Comparison of ENCODE assay signal across 8 mouse cellular contexts in the genomic region with DNA sequence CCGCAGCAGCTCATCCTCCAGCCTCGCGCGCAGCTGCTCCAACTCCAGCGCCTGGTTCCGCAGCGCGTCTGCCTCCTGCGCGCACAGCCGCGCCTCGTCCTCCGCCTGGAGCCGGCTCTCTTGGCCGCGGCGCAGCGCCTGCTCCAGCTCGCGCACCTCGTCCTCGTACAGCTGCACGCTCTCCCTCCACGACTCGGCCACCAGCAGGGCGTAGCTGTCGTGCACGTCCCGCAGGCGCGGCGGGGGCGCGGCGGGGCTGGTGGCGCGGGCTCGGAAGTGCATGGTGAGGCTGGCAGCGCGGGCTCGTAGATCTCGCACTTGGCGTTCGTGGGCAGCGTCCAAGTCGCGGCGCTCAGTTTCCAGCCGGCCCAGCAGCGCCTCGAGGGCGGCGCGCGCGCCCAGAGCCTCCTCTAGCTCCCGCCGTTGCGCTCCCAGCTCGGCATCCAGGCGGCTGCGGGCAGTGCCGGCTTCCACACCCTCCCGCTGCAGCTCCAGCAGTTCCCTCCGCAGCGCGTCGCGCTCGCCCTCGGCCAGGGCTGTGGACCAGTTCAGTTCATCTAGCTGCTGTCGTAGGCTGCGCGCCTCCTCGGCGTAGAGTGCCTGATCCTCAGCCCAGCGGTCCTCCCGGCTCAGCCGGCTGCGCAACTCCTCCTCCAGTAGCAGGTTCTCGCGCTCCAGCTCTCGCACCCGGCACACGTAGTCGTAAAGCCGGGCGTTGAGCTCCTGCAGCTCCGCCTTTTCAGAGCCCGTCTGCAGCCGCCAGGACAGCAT. TPM values are rescaled to one million over a fixed set of nuclear protein-coding genes. Genes with fewer than 3 reads are reported as not detected.
A peak's percentile ranks its signal among the peaks of the same experiment; 100 is the strongest.
DNase-seq lines count a peak whose midpoint lies in the region; ATAC-seq and TF ChIP-seq lines count a peak whose summit lies in the region.

No protein-coding gene starts in this region.

- no peaks in the 10 kb centered on the region for H3K9me3 ChIP-seq in forebrain, embryonic 13.5 days (replicated peaks)
- no peaks in the 10 kb centered on the region for H3K9me3 ChIP-seq in hindbrain, embryonic 12.5 days (replicated peaks)

- peaks cover 13% of the 10 kb centered on the region for H3K4me1 ChIP-seq in forebrain, embryonic 13.5 days
- peaks cover 11% of the 10 kb centered on the region for H3K4me1 ChIP-seq in hindbrain, embryonic 12.5 days

- ATAC-seq in forebrain, embryonic 13.5 days: peak; percentile 84
- peak; percentile 83 for ATAC-seq in hindbrain, embryonic 12.5 days (ENCODE audit: low FRiP score)

- H3K36me3 ChIP-seq in forebrain, embryonic 13.5 days (ENCODE audit: poor library complexity, severe bottlenecking): no peaks in the 10 kb centered on the region
- no peaks in the 10 kb centered on the region for H3K36me3 ChIP-seq in hindbrain, embryonic 12.5 days

- peak overlapping the region; percentile 99 for H3K4me2 ChIP-seq in forebrain, embryonic 13.5 days
- H3K4me2 ChIP-seq in hindbrain, embryonic 12.5 days (replicated peaks): peak overlapping the region; percentile 99

- H3K27me3 ChIP-seq in forebrain, embryonic 13.5 days: peaks cover 23% of the 10 kb centered on the region
- peaks cover 19% of the 10 kb centered on the region for H3K27me3 ChIP-seq in hindbrain, embryonic 12.5 days

- peak overlapping the region; percentile 70 for H3K9ac ChIP-seq in forebrain, embryonic 13.5 days
- peak overlapping the region; percentile 68 for H3K9ac ChIP-seq in hindbrain, embryonic 12.5 days

- peak; percentile 54 to 55 for DNase-seq in adrenal gland, adult 18-20 months (ENCODE audit: low spot score in 2 of 2)
- DNase-seq in adrenal gland, adult 2 months: no peak
- peak; percentile 93 for DNase-seq in ZHBTc4 (ENCODE audit: low read depth, low spot score)
- peak; percentile 76 to 78 for DNase-seq in left cerebral cortex, adult 2 months (ENCODE audit: extremely low spot score in 1 of 2, low spot score in 2 of 2)
- peak; percentile 47 for DNase-seq in lung, postnatal 36 days
- peak; percentile 73 for DNase-seq in right cerebral cortex, postnatal 14 days

- H3K4me3 ChIP-seq in forebrain, embryonic 13.5 days: peak overlapping the region; percentile 60
- H3K4me3 ChIP-seq in hindbrain, embryonic 12.5 days: peak overlapping the region; percentile 64
- peak overlapping the region; percentile 65 for H3K4me3 ChIP-seq in left cerebral cortex, adult 2 months

- intact Hi-C loops in left cerebral cortex, adult 2 months (cut with DNase I): loop anchor here (1.0 to 10.0 kb wide), 3 partner anchors 42 to 524 kb away; no protein-coding TSS in a partner anchor

- under 1% methylated on average over 90 of the region's 92 CpGs for WGBS in forebrain, embryonic 13.5 days
- WGBS in hindbrain, embryonic 12.5 days: under 1% methylated on average over 90 of the region's 92 CpGs

- TF ChIP-seq CTCF in left cerebral cortex, adult 2 months (IDR thresholded peaks at IDR 0.05): no peak; the same call in 1 of the 2 replicates

- peak overlapping the region; percentile 59 for H3K27ac ChIP-seq in forebrain, embryonic 13.5 days
- peak overlapping the region; percentile 68; the same call in 1 of the 2 replicates for H3K27ac ChIP-seq in hindbrain, embryonic 12.5 days
- peak overlapping the region; percentile 82 for H3K27ac ChIP-seq in left cerebral cortex, adult 2 months

RNA-seq across cellular contexts. Expression of a gene that starts 0.5 kb away (rescaled TPM):
- 10 to 100 TPM; 10.6 to 16.3 TPM for total RNA-seq in adrenal gland, adult 18-20 months (2021)
- 10 to 100 TPM in 1 of 2 experiments, 1 to 10 TPM in 1; 8.2 to 17.8 TPM for total RNA-seq in adrenal gland, adult 2 months (2021)
- polyA plus RNA-seq in adrenal gland, adult 2 months (2012; rRNA removed): 3.6 and 5.1 TPM in 2 replicates
- polyA plus RNA-seq in forebrain, embryonic 13.5 days (2015; fragmentation: Nextera tagmentation; extraction: Ambion mirVana): 1.8 and 1.9 TPM in 2 replicates
- 5.9 and 6.8 TPM in 2 replicates for polyA plus RNA-seq in hindbrain, embryonic 12.5 days (2016; fragmentation: Nextera tagmentation; extraction: Ambion mirVana)
- 10 to 100 TPM; 16.0 to 19.2 TPM for total RNA-seq in left cerebral cortex, adult 2 months (2021)
